Mouse (Mus musculus): ENCODE measurements at regions not wholly inside any gene's neighbourhood (a gene's known extent, or its start where the extent isn't known, plus 50 kb on each side); places are given as distances from the start of the nearest gene placed in this dataset.

DNA sequence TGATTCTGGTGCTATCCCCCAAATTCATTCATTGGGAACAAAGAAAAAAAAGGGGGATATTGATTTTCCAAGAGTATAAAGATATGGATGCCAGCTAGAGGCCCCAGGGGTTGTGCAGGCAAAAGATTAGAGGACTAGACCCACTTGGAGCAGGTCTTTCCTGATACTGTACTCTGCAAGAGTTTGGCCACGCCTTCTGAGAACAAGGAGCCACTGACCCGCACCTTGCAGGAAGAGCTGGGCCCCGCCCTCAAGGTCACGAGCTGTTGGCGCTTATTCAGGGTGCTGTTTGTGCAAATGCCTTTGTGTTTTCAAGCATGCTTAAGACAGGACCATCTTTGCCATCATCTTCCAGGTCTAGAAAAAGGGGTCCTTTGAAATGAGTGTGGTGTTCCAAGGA is 54.5 kb upstream of the Slc7a1 start:
- H3K36me3 ChIP-seq, result no peaks in the 10 kb centered on the region
- H3K27ac ChIP-seq, result no peak overlapping the region
- no peak overlapping the region for H3K9ac ChIP-seq
- H3K9me3 ChIP-seq, result no peaks in the 10 kb centered on the region
- no peak overlapping the region for H3K4me2 ChIP-seq (replicated peaks)
- WGBS, result 47% methylated on average over 5 of the region's 5 CpGs
- H3K27me3 ChIP-seq (replicated peaks), result no peaks in the 10 kb centered on the region
- H3K4me1 ChIP-seq (replicated peaks), result 0 out of 2 replicates have a peak, but pooled peaks cover 5% of the 10 kb centered on the region
- no peak overlapping the region for H3K4me3 ChIP-seq (replicated peaks)
- ATAC-seq, result peak; percentile 87

- Histone ChIP-seq H3K4me3 (replicated peaks) (no peak overlapping the region), H3K27ac (no peak overlapping the region), H3K36me3 (no peaks in the 10 kb centered on the region), H3K9ac (no peak overlapping the region), H3K4me1 (replicated peaks) (0 out of 2 replicates have a peak, but pooled peaks cover 5% of the 10 kb centered on the region), H3K9me3 (no peaks in the 10 kb centered on the region), H3K4me2 (replicated peaks) (no peak overlapping the region), H3K27me3 (replicated peaks) (no peaks in the 10 kb centered on the region)
- WGBS, result 66% methylated on average over 12 of the region's 12 CpGs
- no peak for ATAC-seq
These were observed 54.1 kb upstream of the Slc7a1 start for GRCm38 (mm10) chr5:148453776-148454175.

- WGBS, result 74% methylated on average over 17 of the region's 17 CpGs
- Histone ChIP-seq H3K9me3 (no peaks in the 10 kb centered on the region), H3K27ac (no peak overlapping the region), H3K9ac (no peak overlapping the region), H3K4me1 (replicated peaks) (0 out of 2 replicates have a peak, but pooled peaks cover 5% of the 10 kb centered on the region), H3K36me3 (no peaks in the 10 kb centered on the region), H3K27me3 (replicated peaks) (no peaks in the 10 kb centered on the region), H3K4me3 (replicated peaks) (no peak overlapping the region), H3K4me2 (replicated peaks) (no peak overlapping the region)
- ATAC-seq, result no peak
These were observed 53.4 kb upstream of the Slc7a1 start for GRCm38 (mm10) chr5:148452909-148453632.

DNA sequence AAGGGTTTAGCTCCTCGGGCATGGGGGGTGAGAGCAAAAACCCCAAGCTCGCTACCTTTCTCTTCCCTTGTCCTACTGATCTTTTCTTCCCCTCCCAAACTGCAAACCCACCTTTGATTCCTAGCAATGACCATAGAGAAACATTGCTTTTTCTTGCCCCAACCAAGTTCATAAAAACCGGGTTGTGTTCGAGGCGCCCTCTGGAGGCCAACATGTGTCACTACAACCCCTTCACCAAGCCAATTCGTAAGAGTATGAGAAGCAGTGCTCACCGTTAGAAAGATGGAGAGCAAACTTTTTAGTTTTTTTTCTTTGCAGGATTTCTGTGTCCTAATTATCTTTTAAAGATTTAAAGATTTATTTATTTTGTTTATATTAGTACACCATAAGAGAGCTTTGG is 52.1 kb upstream of the Slc7a1 start:
- Histone ChIP-seq H3K9me3 (no peaks in the 10 kb centered on the region), H3K4me2 (replicated peaks) (no peak overlapping the region), H3K9ac (no peak overlapping the region), H3K4me3 (replicated peaks) (no peak overlapping the region), H3K36me3 (no peaks in the 10 kb centered on the region), H3K27me3 (replicated peaks) (no peaks in the 10 kb centered on the region), H3K4me1 (replicated peaks) (0 out of 2 replicates have a peak, but pooled peaks cover 5% of the 10 kb centered on the region), H3K27ac (no peak overlapping the region)
- no peak for ATAC-seq
- WGBS, result 38% methylated on average over 7 of the region's 7 CpGs

DNA sequence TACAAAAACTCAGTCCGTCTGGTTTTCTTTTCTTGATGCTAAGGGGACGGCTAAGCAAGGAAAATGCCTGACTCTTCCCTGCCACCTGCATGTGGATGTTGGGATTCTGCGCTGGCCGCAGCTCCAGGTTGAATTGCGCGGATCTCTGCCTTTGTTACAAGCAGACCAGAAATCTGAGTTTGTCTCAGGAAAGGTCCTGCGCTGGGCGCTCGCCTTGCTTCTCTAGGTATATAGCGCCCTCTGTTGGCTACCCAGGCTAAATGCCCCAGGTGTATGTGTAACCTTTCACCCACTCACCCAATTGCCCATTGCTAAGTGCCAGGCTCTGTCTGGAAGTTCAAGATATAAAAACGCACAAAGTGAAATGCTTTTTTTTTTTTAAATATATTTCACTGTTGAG is 51.2 kb upstream of the Slc7a1 start:
- Histone ChIP-seq H3K36me3 (no peaks in the 10 kb centered on the region), H3K9ac (no peak overlapping the region), H3K27ac (no peak overlapping the region), H3K4me3 (replicated peaks) (no peak overlapping the region), H3K4me2 (replicated peaks) (no peak overlapping the region), H3K9me3 (no peaks in the 10 kb centered on the region), H3K4me1 (replicated peaks) (0 out of 2 replicates have a peak, but pooled peaks cover 5% of the 10 kb centered on the region), H3K27me3 (replicated peaks) (no peaks in the 10 kb centered on the region)
- peak; percentile 55 for ATAC-seq
- 29% methylated on average over 11 of the region's 11 CpGs for WGBS
